Mouse (Mus musculus): Measurements from ENCODE around the gene Creb3l2. TPM values are rescaled to one million over a fixed set of nuclear protein-coding genes. Genes with fewer than 3 reads are reported as not detected.
"Not testable (repeated sequence)": the region's sequence is repeated elsewhere in the genome, so short reads cannot be mapped to it uniquely, and the experiment has no call there.

Gene Creb3l2
- polyA plus RNA-seq, 1 experiment from 2014 or later: 3.6 TPM

- Histone ChIP-seq H3K9me3 (replicated peaks; ENCODE audit: control insufficient read depth, low read length) (no peaks in the 10 kb centered on the region), H3K4me2 (ENCODE audit: low read depth, low read length) (no peak overlapping the region), H3K27me3 (ENCODE audit: control insufficient read depth, insufficient read depth, low read depth, low read length) (no peaks in the 10 kb centered on the region), H3K27ac (ENCODE audit: low read length) (no peak overlapping the region), H3K4me1 (ENCODE audit: control insufficient read depth, low read depth, low read length) (no peaks in the 10 kb centered on the region), H3K36me3 (ENCODE audit: control insufficient read depth, insufficient read depth) (no peaks in the 10 kb centered on the region), H3K9ac (ENCODE audit: low read depth, low read length) (no peak overlapping the region), H3K4me3 (ENCODE audit: low read depth, low read length) (no peak overlapping the region)
- 70% methylated on average over 6 of the region's 6 CpGs for WGBS (ENCODE audit: insufficient replicate concordance)
- ATAC-seq (ENCODE audit: low read depth): no peak
Measured at GRCm38 (mm10) chr6:37382761-37383160, 59.2 kb downstream of the Creb3l2 start.

GRCm38 (mm10) chr6:37377836-37378580 is 63.9 kb downstream of the Creb3l2 start:
- Histone ChIP-seq H3K36me3 (ENCODE audit: control insufficient read depth, insufficient read depth) (no peaks in the 10 kb centered on the region), H3K4me2 (ENCODE audit: low read depth, low read length) (no peak overlapping the region), H3K4me1 (ENCODE audit: control insufficient read depth, low read depth, low read length) (no peaks in the 10 kb centered on the region), H3K27me3 (ENCODE audit: control insufficient read depth, insufficient read depth, low read depth, low read length) (no peaks in the 10 kb centered on the region), H3K27ac (ENCODE audit: low read length) (no peak overlapping the region), H3K9ac (ENCODE audit: low read depth, low read length) (no peak overlapping the region), H3K4me3 (ENCODE audit: low read depth, low read length) (no peak overlapping the region), H3K9me3 (replicated peaks; ENCODE audit: control insufficient read depth, low read length) (no peaks in the 10 kb centered on the region)
- no peak for ATAC-seq (ENCODE audit: low read depth)
- WGBS (ENCODE audit: insufficient replicate concordance): 70% methylated on average over 12 of the region's 12 CpGs

GRCm38 (mm10) chr6:37377387-37377786 is 64.6 kb downstream of the Creb3l2 start:
- not testable (repeated sequence) for H3K36me3 ChIP-seq (ENCODE audit: control insufficient read depth, insufficient read depth)

GRCm38 (mm10) chr6:37375452-37375851 is 66.5 kb downstream of the Creb3l2 start:
- Histone ChIP-seq H3K27ac (ENCODE audit: low read length) (no peak overlapping the region), H3K36me3 (ENCODE audit: control insufficient read depth, insufficient read depth) (no peaks in the 10 kb centered on the region), H3K9ac (ENCODE audit: low read depth, low read length) (no peak overlapping the region), H3K4me2 (ENCODE audit: low read depth, low read length) (no peak overlapping the region), H3K4me1 (ENCODE audit: control insufficient read depth, low read depth, low read length) (no peaks in the 10 kb centered on the region), H3K4me3 (ENCODE audit: low read depth, low read length) (no peak overlapping the region), H3K9me3 (replicated peaks; ENCODE audit: control insufficient read depth, low read length) (no peaks in the 10 kb centered on the region), H3K27me3 (ENCODE audit: control insufficient read depth, insufficient read depth, low read depth, low read length) (no peaks in the 10 kb centered on the region)
- WGBS (ENCODE audit: insufficient replicate concordance): 62% methylated on average over 10 of the region's 10 CpGs
- ATAC-seq (ENCODE audit: low read depth): no peak

More at GRCm38 (mm10) chr6:37377387-37377786, 64.6 kb downstream of the Creb3l2 start:
- 54% methylated on average over 3 of the region's 3 CpGs for WGBS (ENCODE audit: insufficient replicate concordance)
- H3K9ac ChIP-seq (ENCODE audit: low read depth, low read length); H3K27me3 ChIP-seq (ENCODE audit: control insufficient read depth, insufficient read depth, low read depth, low read length); H3K9me3 ChIP-seq (replicated peaks; ENCODE audit: control insufficient read depth, low read length); H3K27ac ChIP-seq (ENCODE audit: low read length); H3K4me1 ChIP-seq (ENCODE audit: control insufficient read depth, low read depth, low read length); H3K4me3 ChIP-seq (ENCODE audit: low read depth, low read length); ATAC-seq (ENCODE audit: low read depth); H3K4me2 ChIP-seq (ENCODE audit: low read depth, low read length): not testable (repeated sequence)

- H3K4me1 ChIP-seq (ENCODE audit: control insufficient read depth, low read depth, low read length): no peaks in the 10 kb centered on the region
- no peaks in the 10 kb centered on the region for H3K9me3 ChIP-seq (replicated peaks; ENCODE audit: control insufficient read depth, low read length)
- H3K27me3 ChIP-seq (ENCODE audit: control insufficient read depth, insufficient read depth, low read depth, low read length): no peaks in the 10 kb centered on the region
- H3K4me2 ChIP-seq (ENCODE audit: low read depth, low read length): no peak overlapping the region
- H3K36me3 ChIP-seq (ENCODE audit: control insufficient read depth, insufficient read depth): no peaks in the 10 kb centered on the region
- no peak overlapping the region for H3K4me3 ChIP-seq (ENCODE audit: low read depth, low read length)
- no peak overlapping the region for H3K9ac ChIP-seq (ENCODE audit: low read depth, low read length)
- WGBS (ENCODE audit: insufficient replicate concordance): 69% methylated on average over 7 of the region's 7 CpGs
- no peak overlapping the region for H3K27ac ChIP-seq (ENCODE audit: low read length)
- no peak for ATAC-seq (ENCODE audit: low read depth)
Measured at GRCm38 (mm10) chr6:37371341-37371740, 70.6 kb downstream of the Creb3l2 start.

GRCm38 (mm10) chr6:37370566-37370965 is 71.4 kb downstream of the Creb3l2 start:
- Histone ChIP-seq H3K27ac (ENCODE audit: low read length) (no peak overlapping the region), H3K4me3 (ENCODE audit: low read depth, low read length) (no peak overlapping the region), H3K4me1 (ENCODE audit: control insufficient read depth, low read depth, low read length) (no peaks in the 10 kb centered on the region), H3K27me3 (ENCODE audit: control insufficient read depth, insufficient read depth, low read depth, low read length) (no peaks in the 10 kb centered on the region), H3K4me2 (ENCODE audit: low read depth, low read length) (no peak overlapping the region), H3K9ac (ENCODE audit: low read depth, low read length) (no peak overlapping the region), H3K9me3 (replicated peaks; ENCODE audit: control insufficient read depth, low read length) (no peaks in the 10 kb centered on the region), H3K36me3 (ENCODE audit: control insufficient read depth, insufficient read depth) (no peaks in the 10 kb centered on the region)
- no peak for ATAC-seq (ENCODE audit: low read depth)
- WGBS (ENCODE audit: insufficient replicate concordance): 70% methylated on average over 12 of the region's 12 CpGs

GRCm38 (mm10) chr6:37369750-37370149 is 72.2 kb downstream of the Creb3l2 start:
- H3K9ac ChIP-seq (ENCODE audit: low read depth, low read length): no peak overlapping the region
- H3K27ac ChIP-seq (ENCODE audit: low read length): no peak overlapping the region
- no peaks in the 10 kb centered on the region for H3K4me1 ChIP-seq (ENCODE audit: control insufficient read depth, low read depth, low read length)
- H3K36me3 ChIP-seq (ENCODE audit: control insufficient read depth, insufficient read depth): no peaks in the 10 kb centered on the region
- H3K27me3 ChIP-seq (ENCODE audit: control insufficient read depth, insufficient read depth, low read depth, low read length): no peaks in the 10 kb centered on the region
- whole genome bisulfite sequencing (ENCODE audit: insufficient replicate concordance): 68% methylated on average over 6 of the region's 6 CpGs
- no peaks in the 10 kb centered on the region for H3K9me3 ChIP-seq (replicated peaks; ENCODE audit: control insufficient read depth, low read length)
- H3K4me2 ChIP-seq (ENCODE audit: low read depth, low read length): no peak overlapping the region
- H3K4me3 ChIP-seq (ENCODE audit: low read depth, low read length): no peak overlapping the region
- ATAC-seq (ENCODE audit: low read depth): no peak

GRCm38 (mm10) chr6:37368281-37368680 is 73.7 kb downstream of the Creb3l2 start:
- no peak overlapping the region for H3K9ac ChIP-seq (ENCODE audit: low read depth, low read length)
- no peak overlapping the region for H3K4me3 ChIP-seq (ENCODE audit: low read depth, low read length)
- H3K27ac ChIP-seq (ENCODE audit: low read length): no peak overlapping the region
- H3K36me3 ChIP-seq (ENCODE audit: control insufficient read depth, insufficient read depth): no peaks in the 10 kb centered on the region
- H3K9me3 ChIP-seq (replicated peaks; ENCODE audit: control insufficient read depth, low read length): no peaks in the 10 kb centered on the region
- no peaks in the 10 kb centered on the region for H3K4me1 ChIP-seq (ENCODE audit: control insufficient read depth, low read depth, low read length)
- ATAC-seq (ENCODE audit: low read depth): no peak
- 76% methylated on average over 13 of the region's 13 CpGs for WGBS (ENCODE audit: insufficient replicate concordance)
- H3K27me3 ChIP-seq (ENCODE audit: control insufficient read depth, insufficient read depth, low read depth, low read length): no peaks in the 10 kb centered on the region
- H3K4me2 ChIP-seq (ENCODE audit: low read depth, low read length): no peak overlapping the region

GRCm38 (mm10) chr6:37366991-37367390 is 75.0 kb downstream of the Creb3l2 start:
- WGBS (ENCODE audit: insufficient replicate concordance): 81% methylated on average over 6 of the region's 6 CpGs
- Histone ChIP-seq H3K9ac (ENCODE audit: low read depth, low read length) (no peak overlapping the region), H3K4me1 (ENCODE audit: control insufficient read depth, low read depth, low read length) (no peaks in the 10 kb centered on the region), H3K27ac (ENCODE audit: low read length) (no peak overlapping the region), H3K27me3 (ENCODE audit: control insufficient read depth, insufficient read depth, low read depth, low read length) (no peaks in the 10 kb centered on the region), H3K4me3 (ENCODE audit: low read depth, low read length) (no peak overlapping the region), H3K9me3 (replicated peaks; ENCODE audit: control insufficient read depth, low read length) (no peaks in the 10 kb centered on the region), H3K4me2 (ENCODE audit: low read depth, low read length) (no peak overlapping the region), H3K36me3 (ENCODE audit: control insufficient read depth, insufficient read depth) (no peaks in the 10 kb centered on the region)
- no peak for ATAC-seq (ENCODE audit: low read depth)
